In genomic region chr3:90629298-90629697, GRCm38 (mm10) we compare ENCODE assay signal across 33 mouse cellular contexts. TPM values are rescaled to one million over a fixed set of nuclear protein-coding genes. Genes with fewer than 3 reads are reported as not detected.
DNase-seq lines count a peak whose midpoint lies in the region; ATAC-seq and TF ChIP-seq lines count a peak whose summit lies in the region.
"Had no signal": no experiment of that assay in that cellular context is flagged by ENCODE, and none has a peak within 500 bp of the region (broad histone marks: within the 10 kb centered on the region; RNA-seq: fewer than 3 reads in every experiment).

No protein-coding gene starts in this region.

- H3K27ac ChIP-seq in CH12.LX (ENCODE audit: insufficient read depth, low read depth), result no peak overlapping the region
- H3K27ac ChIP-seq in stomach, embryonic 15.5 days, result no peak overlapping the region
- no peak overlapping the region for H3K27ac ChIP-seq in midbrain, embryonic 16.5 days (ENCODE audit: low read length)
- H3K27ac ChIP-seq: embryonic facial prominence, embryonic 12.5 days; forebrain, embryonic 13.5 days; hindbrain, embryonic 13.5 days; macrophage; midbrain, embryonic 15.5 days had no signal

- no peak overlapping the region for H3K4me3 ChIP-seq in CH12.LX (replicated peaks in 1 of 3; ENCODE audit: low read depth in 2 of 3, low read length in 2 of 3, poor library complexity in 1 of 3)
- H3K4me3 ChIP-seq in stomach, embryonic 15.5 days (replicated peaks), result no peak overlapping the region
- no peak overlapping the region for H3K4me3 ChIP-seq in midbrain, embryonic 16.5 days (ENCODE audit: low read depth, low read length)
- H3K4me3 ChIP-seq: embryonic facial prominence, embryonic 12.5 days; erythroblast, embryonic 14.5 days; forebrain, embryonic 13.5 days; hindbrain, embryonic 13.5 days; midbrain, embryonic 15.5 days; myocyte had no signal

- no peak for TF ChIP-seq POLR2A in CH12.LX (IDR thresholded peaks at IDR 0.05; ENCODE audit: low read depth, low read length)

- H3K4me2 ChIP-seq in CH12.LX (ENCODE audit: insufficient read depth, low read depth, poor library complexity, severe bottlenecking), result no peak overlapping the region
- no peak overlapping the region for H3K4me2 ChIP-seq in stomach, embryonic 15.5 days
- no peak overlapping the region for H3K4me2 ChIP-seq in midbrain, embryonic 16.5 days (ENCODE audit: low read length)
- H3K4me2 ChIP-seq: embryonic facial prominence, embryonic 12.5 days; forebrain, embryonic 13.5 days; hindbrain, embryonic 13.5 days; liver, embryonic 11.5 days; midbrain, embryonic 15.5 days had no signal

- H3K4me1 ChIP-seq in CH12.LX (ENCODE audit: control insufficient read depth in 1 of 2, insufficient read depth in 2 of 2), result no peaks in the 10 kb centered on the region
- no peaks in the 10 kb centered on the region; the same call in 1 of the 2 replicates for H3K4me1 ChIP-seq in stomach, embryonic 15.5 days
- no peaks in the 10 kb centered on the region; the same call in 1 of the 2 replicates for H3K4me1 ChIP-seq in midbrain, embryonic 16.5 days (ENCODE audit: control insufficient read depth, insufficient read depth, low read length)
- H3K4me1 ChIP-seq: embryonic facial prominence, embryonic 12.5 days; midbrain, embryonic 15.5 days had no signal

- peaks cover 3% of the 10 kb centered on the region for H3K27me3 ChIP-seq in CH12.LX (replicated peaks)
- H3K27me3 ChIP-seq in stomach, embryonic 15.5 days (replicated peaks), result no peaks in the 10 kb centered on the region
- no peaks in the 10 kb centered on the region for H3K27me3 ChIP-seq in midbrain, embryonic 16.5 days (ENCODE audit: control insufficient read depth, insufficient read depth, low read depth, low read length)
- H3K27me3 ChIP-seq: embryonic facial prominence, embryonic 12.5 days; forebrain, embryonic 13.5 days; hindbrain, embryonic 13.5 days; midbrain, embryonic 15.5 days had no signal

- in situ Hi-C loops in CH12.LX (cut with MboI; ENCODE audit: low pct_ligation_motif_present, low pct_unique_long_range_greater_than_20kb, low sequenced_read_pairs), result no loop called here

- no peak for TF ChIP-seq CTCF in CH12.LX (conservative IDR thresholded peaks at IDR 0.05 in 1 of 2, IDR thresholded peaks at IDR 0.05 in 1 of 2; ENCODE audit: low read depth in 2 of 2, low read length in 2 of 2)

- no peaks in the 10 kb centered on the region for H3K79me2 ChIP-seq in CH12.LX (replicated peaks; ENCODE audit: control insufficient read depth, extremely low read depth, insufficient read depth, poor library complexity, severe bottlenecking)

- no peak overlapping the region for H3K9ac ChIP-seq in CH12.LX (ENCODE audit: insufficient read depth, low read depth)
- no peak overlapping the region for H3K9ac ChIP-seq in stomach, embryonic 15.5 days
- no peak overlapping the region for H3K9ac ChIP-seq in midbrain, embryonic 16.5 days (ENCODE audit: low read depth, low read length)
- H3K9ac ChIP-seq: embryonic facial prominence, embryonic 12.5 days; forebrain, embryonic 13.5 days; hindbrain, embryonic 13.5 days; liver, postnatal 0 days; midbrain, embryonic 15.5 days had no signal

- no peaks in the 10 kb centered on the region for H3K36me3 ChIP-seq in CH12.LX (replicated peaks in 1 of 2; ENCODE audit: control insufficient read depth in 1 of 2, insufficient read depth in 1 of 2, low read length in 1 of 2)
- no peaks in the 10 kb centered on the region for H3K36me3 ChIP-seq in stomach, embryonic 15.5 days
- H3K36me3 ChIP-seq in midbrain, embryonic 16.5 days (ENCODE audit: control insufficient read depth, insufficient read depth, low read length), result no peaks in the 10 kb centered on the region
- H3K36me3 ChIP-seq: embryonic facial prominence, embryonic 12.5 days; hindbrain, embryonic 13.5 days; midbrain, embryonic 15.5 days had no signal

- DNase-seq in heart, adult 11 months, result peak; percentile 52
- no peak for DNase-seq in heart, postnatal 4 days
- DNase-seq in 416B (ENCODE audit: low read depth) (peak; percentile 22), CH12.LX (ENCODE audit: extremely low read depth) (no peak)
- no peak for DNase-seq in cerebellum, adult 9-11 months
- DNase-seq: adrenal gland, adult 2 months; B cell, adult 2 months; cerebellum, adult 11-12 months; cerebellum, postnatal 14 days; gastrocnemius, postnatal 14 days; heart, adult 18-20 months; kidney, adult 2 months; kidney, postnatal 10 days; liver, postnatal 0 days; thymus, adult 18-20 months; thymus, postnatal 4 days had no signal

- dilution Hi-C loops in CH12.LX (cut with MboI; ENCODE audit: extremely low pct_ligation_motif_present, extremely low pct_unique_long_range_greater_than_20kb, low sequenced_read_pairs), result no loop called here

- TF ChIP-seq EP300 in CH12.LX (IDR thresholded peaks at IDR 0.05; ENCODE audit: low read length), result no peak

- TF ChIP-seq RAD21 in CH12.LX (IDR thresholded peaks at IDR 0.05; ENCODE audit: low read depth, low read length), result no peak

- 67% methylated on average over 2 of the region's 2 CpGs for WGBS in stomach, embryonic 15.5 days
- WGBS in midbrain, embryonic 16.5 days, result 85% methylated on average over 2 of the region's 2 CpGs

- no peaks in the 10 kb centered on the region for H3K9me3 ChIP-seq in CH12.LX (replicated peaks; ENCODE audit: low read length)
- no peaks in the 10 kb centered on the region for H3K9me3 ChIP-seq in stomach, embryonic 15.5 days
- H3K9me3 ChIP-seq in midbrain, embryonic 16.5 days (replicated peaks; ENCODE audit: control insufficient read depth, low read length, poor library complexity, severe bottlenecking), result no peaks in the 10 kb centered on the region
- H3K9me3 ChIP-seq: embryonic facial prominence, embryonic 12.5 days; forebrain, embryonic 13.5 days; hindbrain, embryonic 13.5 days; midbrain, embryonic 15.5 days had no signal

- ATAC-seq in stomach, embryonic 15.5 days (ENCODE audit: insufficient read depth, low FRiP score, low read depth), result 0 out of 2 replicates have a peak, but pooled peaks have one; percentile 27
- ATAC-seq in midbrain, embryonic 16.5 days, result no peak
- ATAC-seq: forebrain, embryonic 13.5 days; liver, postnatal 0 days; midbrain, embryonic 15.5 days had no signal

TF ChIP-seq in CH12.LX, 34 proteins besides CTCF, POLR2A, EP300 and RAD21:
- TF ChIP-seq ZMIZ1 (IDR thresholded peaks at IDR 0.05; ENCODE audit: low read depth, low read length) (no peak), CHD1 (IDR thresholded peaks at IDR 0.05; ENCODE audit: low read depth, low read length) (no peak), BHLHE40 (IDR thresholded peaks at IDR 0.05; ENCODE audit: low read depth, low read length) (0 out of 2 replicates have a peak, but pooled peaks have one; percentile 20)

RNA-seq across cellular contexts. Expression of gene S100a6, which starts 16.6 kb away (rescaled TPM):
- total RNA-seq in heart, postnatal 4 days (2021), result 10 to 100 TPM; 72.1 to 75.9 TPM
- total RNA-seq in CH12.LX (2012; rRNA removed) (not detected in 2 replicates), CH12.LX (2014; rRNA removed) (not detected in 2 replicates)
- not detected in 2 replicates for polyA plus RNA-seq in CH12.LX (2012; ENCODE audit: insufficient read length, low read depth)
- 503 and 642 TPM in 2 replicates for polyA plus RNA-seq in stomach, embryonic 15.5 days (2015; fragmentation: Nextera tagmentation; extraction: Ambion mirVana)
- polyA plus RNA-seq in midbrain, embryonic 16.5 days (2015; fragmentation: Nextera tagmentation; extraction: Ambion mirVana), result 19.3 and 19.4 TPM in 2 replicates
- polyA plus RNA-seq: erythroblast, embryonic 14.5 days had no signal

RNA-seq across cellular contexts. Expression of gene S100a5, which starts 21.0 kb away (rescaled TPM):
- total RNA-seq in heart, postnatal 4 days (2021), result not detected
- not detected in 2 replicates for total RNA-seq in CH12.LX (2012; rRNA removed)
- total RNA-seq in CH12.LX (2014; rRNA removed), result not detected in 2 replicates
- polyA plus RNA-seq in CH12.LX (2012; ENCODE audit: insufficient read length, low read depth), result not detected in 2 replicates
- polyA plus RNA-seq in stomach, embryonic 15.5 days (2015; fragmentation: Nextera tagmentation; extraction: Ambion mirVana), result 4.5 and 6.5 TPM in 2 replicates
- polyA plus RNA-seq in midbrain, embryonic 16.5 days (2015; fragmentation: Nextera tagmentation; extraction: Ambion mirVana), result not detected in 2 replicates
- total RNA-seq: adrenal gland, adult 2 months; adrenal gland, postnatal 4 days; gastrocnemius, postnatal 14 days; heart, adult 18-20 months; heart, postnatal 25 days; layer of hippocampus, postnatal 14 days had no signal
- polyA plus RNA-seq: adrenal gland, adult 2 months; erythroblast, embryonic 14.5 days; forebrain, embryonic 13.5 days; heart, embryonic 14.5 days; hindbrain, embryonic 13.5 days; kidney, adult 2 months; limb, embryonic 11.5 days; liver, embryonic 11.5 days; liver, postnatal 0 days; macrophage; midbrain, embryonic 15.5 days; neural tube, embryonic 14.5 days; spleen, adult 2 months had no signal

RNA-seq across cellular contexts. Expression of gene S100a7a, which starts 24.5 kb away (rescaled TPM):
- total RNA-seq in heart, postnatal 4 days (2021), result not detected
- total RNA-seq in CH12.LX (2012; rRNA removed) (not detected in 2 replicates), CH12.LX (2014; rRNA removed) (not detected in 2 replicates)
- polyA plus RNA-seq in CH12.LX (2012; ENCODE audit: insufficient read length, low read depth), result not detected in 2 replicates
- polyA plus RNA-seq in stomach, embryonic 15.5 days (2015; fragmentation: Nextera tagmentation; extraction: Ambion mirVana), result 0.61 and 2.8 TPM in 2 replicates
- polyA plus RNA-seq in midbrain, embryonic 16.5 days (2015; fragmentation: Nextera tagmentation; extraction: Ambion mirVana), result 0.21 TPM in 1 of 2 replicates, not detected in the other
- total RNA-seq: adrenal gland, postnatal 4 days had no signal
- polyA plus RNA-seq: erythroblast, embryonic 14.5 days; heart, embryonic 14.5 days; hindbrain, embryonic 13.5 days; limb, embryonic 11.5 days; liver, embryonic 11.5 days; liver, postnatal 0 days; macrophage; midbrain, embryonic 15.5 days; neural tube, embryonic 14.5 days had no signal

RNA-seq across cellular contexts. Expression of gene S100a4, which starts 25.7 kb away (rescaled TPM):
- 1 to 10 TPM; 7.6 to 9.5 TPM for total RNA-seq in heart, postnatal 4 days (2021)
- 0.76 TPM in 1 of 2 replicates, not detected in the other for total RNA-seq in CH12.LX (2012; rRNA removed)
- total RNA-seq in CH12.LX (2014; rRNA removed), result 1.1 and 1.2 TPM in 2 replicates
- polyA plus RNA-seq in CH12.LX (2012; ENCODE audit: insufficient read length, low read depth), result 0.86 TPM in 1 of 2 replicates, not detected in the other
- polyA plus RNA-seq in stomach, embryonic 15.5 days (2015; fragmentation: Nextera tagmentation; extraction: Ambion mirVana), result 13.0 and 13.6 TPM in 2 replicates
- polyA plus RNA-seq in midbrain, embryonic 16.5 days (2015; fragmentation: Nextera tagmentation; extraction: Ambion mirVana), result 0.53 TPM in 1 of 2 replicates, not detected in the other
- polyA plus RNA-seq: erythroblast, embryonic 14.5 days; neural tube, embryonic 14.5 days had no signal

RNA-seq across cellular contexts. Expression of gene Gm42674, which starts 27.6 kb away (rescaled TPM):
- not detected for total RNA-seq in heart, postnatal 4 days (2021)
- not detected in 2 replicates for total RNA-seq in CH12.LX (2012; rRNA removed)
- not detected in 2 replicates for total RNA-seq in CH12.LX (2014; rRNA removed)
- not detected in 2 replicates for polyA plus RNA-seq in CH12.LX (2012; ENCODE audit: insufficient read length, low read depth)
- not detected in 2 replicates for polyA plus RNA-seq in stomach, embryonic 15.5 days (2015; fragmentation: Nextera tagmentation; extraction: Ambion mirVana)
- polyA plus RNA-seq in midbrain, embryonic 16.5 days (2015; fragmentation: Nextera tagmentation; extraction: Ambion mirVana), result 0.65 TPM in 1 of 2 replicates, not detected in the other
- total RNA-seq: adrenal gland, adult 2 months; adrenal gland, postnatal 4 days; gastrocnemius, postnatal 14 days; heart, adult 18-20 months; heart, postnatal 25 days; layer of hippocampus, postnatal 14 days had no signal
- polyA plus RNA-seq: adrenal gland, adult 2 months; embryonic facial prominence, embryonic 12.5 days; erythroblast, embryonic 14.5 days; forebrain, embryonic 13.5 days; heart, embryonic 14.5 days; hindbrain, embryonic 13.5 days; kidney, adult 2 months; limb, embryonic 11.5 days; liver, embryonic 11.5 days; liver, postnatal 0 days; macrophage; midbrain, embryonic 15.5 days; neural tube, embryonic 14.5 days; spleen, adult 2 months had no signal

Comparison
In these comparisons a context has a peak if more than half of its experiments do, and no peak if none do; other contexts are left out.
1. DNase-seq: peak in heart, adult 11 months (single experiment) and 416B (single experiment); none in heart, postnatal 4 days (single experiment), CH12.LX (single experiment) and cerebellum, adult 9-11 months (single experiment).
2. RNA of gene S100a6, which starts 16.6 kb away (polyA plus RNA-seq): 503 to 642 TPM in stomach, embryonic 15.5 days; 19.3 to 19.4 TPM in midbrain, embryonic 16.5 days and not detected in CH12.LX; every median in the first group is over 10 times any median in the second.